Mouse (Mus musculus): ENCODE results near the gene Gm42669. TPM values are rescaled to one million over a fixed set of nuclear protein-coding genes. Genes with fewer than 3 reads are reported as not detected.

The Gm42669 gene
- polyA plus RNA-seq, 1 experiment from 2014 or later, result 0.56 TPM

DNA sequence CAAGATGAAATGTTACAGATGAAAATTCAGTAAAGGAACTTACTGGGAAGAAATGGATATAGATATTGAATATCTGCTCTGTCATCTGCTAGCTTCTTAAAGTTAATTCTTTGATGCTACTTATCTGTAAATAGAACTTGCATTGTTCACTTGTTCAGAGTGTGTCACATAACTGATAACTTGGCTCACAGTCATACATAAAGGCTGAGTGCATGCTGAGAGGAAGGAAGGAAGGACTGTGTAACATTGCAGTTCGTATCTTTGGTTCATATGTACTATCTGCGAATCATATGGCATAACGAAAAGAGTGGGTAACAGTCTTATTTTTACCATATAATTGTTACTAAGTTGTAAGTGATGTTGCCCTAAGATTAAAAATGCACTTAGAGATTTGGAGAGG lies 113.9 kb downstream of the Gm42669 start:
- Histone ChIP-seq H3K36me3 (peaks cover 66% of the 10 kb centered on the region), H3K4me3 (no peak overlapping the region), H3K27me3 (ENCODE audit: low read depth, poor library complexity, severe bottlenecking) (no peaks in the 10 kb centered on the region), H3K27ac (no peak overlapping the region), H3K4me1 (no peaks in the 10 kb centered on the region), H3K9me3 (replicated peaks) (no peaks in the 10 kb centered on the region)
- 96% methylated on average over 3 of the region's 3 CpGs for WGBS
- DNase-seq (ENCODE audit: low spot score), result no peak

Other genes starting within 250 kb of the Gm42669 start
- 12.1 and 13.6 TPM in 2 replicates for gene Tgfbr3, start 218.0 kb upstream of the Gm42669 start, polyA plus RNA-seq (2016; fragmentation: Nextera tagmentation; extraction: Ambion mirVana)
- 0.73 and 1.3 TPM in 2 replicates for gene Brdt, start 176.5 kb upstream of the Gm42669 start, polyA plus RNA-seq (2016; fragmentation: Nextera tagmentation; extraction: Ambion mirVana)
- gene Ephx4, start 104.9 kb upstream of the Gm42669 start, polyA plus RNA-seq (2016; fragmentation: Nextera tagmentation; extraction: Ambion mirVana), result 0.36 TPM in 2 replicates
- gene Lpcat2b, start 76.1 kb upstream of the Gm42669 start, polyA plus RNA-seq (2016; fragmentation: Nextera tagmentation; extraction: Ambion mirVana), result not detected in 2 replicates
- gene Btbd8, start 69.6 kb upstream of the Gm42669 start, polyA plus RNA-seq (2016; fragmentation: Nextera tagmentation; extraction: Ambion mirVana), result 3.0 and 4.0 TPM in 2 replicates
- 0.06 and 0.10 TPM in 2 replicates for gene 1700028K03Rik, start 27.1 kb downstream of the Gm42669 start, polyA plus RNA-seq (2016; fragmentation: Nextera tagmentation; extraction: Ambion mirVana)
- gene Rpap2, start 89.8 kb downstream of the Gm42669 start, polyA plus RNA-seq (2016; fragmentation: Nextera tagmentation; extraction: Ambion mirVana), result 19.0 and 22.7 TPM in 2 replicates
- gene Glmn, start 90.3 kb downstream of the Gm42669 start, polyA plus RNA-seq (2016; fragmentation: Nextera tagmentation; extraction: Ambion mirVana), result 33.0 and 39.0 TPM in 2 replicates
- 0.05 and 0.26 TPM in 2 replicates for gene Gfi1, start 218.4 kb downstream of the Gm42669 start, polyA plus RNA-seq (2016; fragmentation: Nextera tagmentation; extraction: Ambion mirVana)

Measured in limb, embryonic 10.5 days (tissue).